Mouse (Mus musculus): ENCODE results near the gene Arl5a.

DNA sequence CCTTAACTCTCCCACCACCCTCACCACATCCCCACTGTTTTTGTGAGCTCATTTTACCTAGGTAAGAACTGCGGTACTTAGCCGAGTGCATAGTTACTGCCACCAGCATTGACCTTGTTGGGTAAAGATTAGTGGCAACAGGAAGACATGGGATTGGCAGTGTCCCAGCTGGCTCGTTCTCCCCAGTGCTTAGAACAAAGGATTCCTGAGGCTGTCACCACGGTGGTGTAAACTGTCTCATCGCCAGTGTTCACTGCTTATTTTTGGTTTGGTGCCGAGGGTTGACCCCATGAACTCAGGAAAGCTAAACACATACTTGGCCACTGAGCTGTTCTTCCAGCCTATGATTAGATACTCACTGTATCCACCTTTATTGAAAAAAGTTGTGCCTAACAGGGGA, 13.3 kb upstream of the Arl5a start:
- no peak for TF ChIP-seq CTCF (IDR thresholded peaks at IDR 0.05; ENCODE audit: low read depth, low read length)
- no peak for TF ChIP-seq POLR2A (IDR thresholded peaks at IDR 0.05; ENCODE audit: borderline replicate concordance, low read depth, low read length)

Measured in bone marrow macrophage, adult 2 months (primary cell).